Mouse (Mus musculus) C2C12 (cell line): ENCODE data around the gene Dst.

Experiments
- CEBPB ChIP-seq: IDR thresholded peaks from one replicate; pipeline ENCODE4 v1.6.1; 2011; ENCODE audit warnings: low read depth, mild to moderate bottlenecking, control low read depth, moderate library complexity
- CTCF ChIP-seq: IDR thresholded peaks from one replicate; pipeline ENCODE4 v1.5.1; 2011; ENCODE audit not compliant: control insufficient read depth, insufficient read depth, insufficient read length
- MYOD1 ChIP-seq: IDR thresholded peaks from one replicate; pipeline ENCODE4 v1.6.1; 2011; ENCODE audit warnings: low read depth; ENCODE audit not compliant: control insufficient read depth, insufficient read length
- USF1 ChIP-seq: IDR thresholded peaks from one replicate; pipeline ENCODE4 v1.6.1; 2011; ENCODE audit warnings: low read depth, mild to moderate bottlenecking, control low read depth, moderate library complexity

DNA sequence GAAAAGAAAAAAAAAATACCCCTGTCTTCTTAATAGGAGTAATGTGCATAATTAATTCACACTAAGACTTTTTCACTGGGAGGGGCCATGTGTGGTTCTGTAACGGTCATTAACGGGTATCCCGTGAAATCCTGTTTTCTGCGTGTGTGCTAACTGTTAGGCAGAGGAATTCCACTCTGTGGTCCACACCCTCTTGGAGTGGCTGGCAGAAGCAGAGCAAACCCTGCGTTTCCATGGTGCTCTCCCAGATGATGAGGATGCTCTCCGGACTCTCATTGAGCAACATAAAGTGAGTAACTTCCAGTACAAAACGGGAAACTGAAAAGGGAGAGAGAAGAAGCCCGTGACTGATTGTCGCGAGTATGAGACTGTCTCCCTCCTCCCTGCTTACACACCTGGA, 379.7 kb downstream of the Dst start:
- TF ChIP-seq MYOD1, result no peak
- TF ChIP-seq CTCF, result no peak
- no peak for TF ChIP-seq CEBPB
- no peak for TF ChIP-seq USF1
